Mouse (Mus musculus) heart, adult 2 months (tissue): ENCODE results near the gene Kmt2a.
A peak's percentile ranks its signal among the peaks of the same experiment; 100 is the strongest.

Experiments used
- CTCF ChIP-seq: fragments of 200-600 bp; IDR thresholded peaks from 2 replicates; pipeline ENCODE4 v1.8.1; 2022; ENCODE audit warnings: antibody characterized with exemption, mild to moderate bottlenecking, moderate library complexity
- EP300 ChIP-seq: fragments of 200-500 bp; IDR thresholded peaks from 2 replicates; pipeline ENCODE4 v1.6.1; 2011; ENCODE audit warnings: low read depth, low read length, control low read depth; ENCODE audit not compliant: insufficient read depth
- POLR2A ChIP-seq: fragments of 200-500 bp; IDR thresholded peaks from 2 replicates; pipeline ENCODE4 v1.6.1; 2011; ENCODE audit warnings: mild to moderate bottlenecking, low read depth, low read length, control low read depth; ENCODE audit not compliant: insufficient read depth

DNA sequence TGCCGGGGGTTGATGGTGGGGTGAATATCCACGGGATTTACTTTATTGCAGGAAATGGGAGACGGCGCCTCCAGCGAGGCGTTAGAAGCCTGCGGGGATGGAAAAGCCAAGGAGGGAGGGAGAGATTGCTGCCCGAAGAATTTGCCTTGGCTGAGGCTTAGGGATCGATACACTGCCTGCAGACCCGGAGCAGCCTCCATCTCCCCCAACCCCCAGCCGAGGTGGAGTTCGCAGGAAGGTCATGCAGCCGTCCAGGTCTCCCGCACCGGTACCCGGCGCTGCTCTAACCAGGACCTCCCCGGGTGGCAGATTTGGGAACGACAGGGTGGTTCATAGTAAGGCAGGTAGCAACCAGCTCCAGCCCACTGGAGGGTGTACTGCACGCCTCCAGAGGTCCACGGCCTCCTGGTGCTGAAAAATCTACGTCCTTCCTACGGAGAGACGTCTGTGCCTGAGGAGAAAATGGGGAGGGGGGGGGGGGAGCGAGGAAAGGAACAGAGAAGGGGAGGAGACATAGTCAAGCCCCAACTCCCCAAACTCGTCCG is 1.4 kb upstream of the Kmt2a start:
- TF ChIP-seq CTCF (peak; percentile 33; the same call in 1 of the 2 replicates), EP300 (no peak), POLR2A (no peak)
